Mouse (Mus musculus) heart, adult 9 months (tissue): ENCODE results near the gene Mpv17l2.

Source experiments
- DNase-seq, 2 experiments: peaks; one replicate each; pipeline ENCODE4 v3.0.0; 2022; ENCODE audit warnings: low spot score in 2 of 2

The Mpv17l2 gene

GRCm38 (mm10) chr8:70723486-70724210 is 37.1 kb downstream of the Mpv17l2 start, which contains the start of gene Pde4c:
TSS of gene Pde4c (plus strand) at chr8:70723720.
- DNase-seq, result no peak

GRCm38 (mm10) chr8:70721601-70722000 is 39.1 kb downstream of the Mpv17l2 start:
- DNase-seq, result no peak

- DNase-seq, result peak; percentile 50 to 75
These were observed 40.0 kb downstream of the Mpv17l2 start for GRCm38 (mm10) chr8:70720739-70721138.

GRCm38 (mm10) chr8:70719796-70720270 is 40.9 kb downstream of the Mpv17l2 start:
- no peak for DNase-seq

- DNase-seq, result no peak
These were observed 42.4 kb downstream of the Mpv17l2 start, which contains the start of gene Gm3336 for GRCm38 (mm10) chr8:70718297-70718696. TSS of gene Gm3336 (plus strand) at chr8:70718543.

GRCm38 (mm10) chr8:70716521-70717400 is 44.0 kb downstream of the Mpv17l2 start:
- no peak for DNase-seq

GRCm38 (mm10) chr8:70715086-70715485 is 45.7 kb downstream of the Mpv17l2 start:
- no peak for DNase-seq

GRCm38 (mm10) chr8:70713991-70714390 is 46.8 kb downstream of the Mpv17l2 start:
- DNase-seq, result no peak

GRCm38 (mm10) chr8:70711041-70711440 is 49.7 kb downstream of the Mpv17l2 start:
- no peak for DNase-seq

- DNase-seq, result peak; percentile 41 to 53
These were observed 50.5 kb downstream of the Mpv17l2 start for GRCm38 (mm10) chr8:70710296-70710695.

- DNase-seq, result no peak
These were observed 51.0 kb downstream of the Mpv17l2 start for GRCm38 (mm10) chr8:70709794-70710193.
